Mouse (Mus musculus) gastrocnemius, adult 8-10 months (tissue): Measurements from ENCODE around the gene Cnot6. TPM values are rescaled to one million over a fixed set of nuclear protein-coding genes. Genes with fewer than 3 reads are reported as not detected.

Source experiments
- DNase-seq, 2 experiments: peaks; one replicate each; pipeline ENCODE4 v3.0.0; 2022; ENCODE audit warnings: low spot score in 2 of 2
- total RNA-seq, 4 experiments: library from RNA; stranded (reverse); gene quantifications; 2 replicates each; pipeline ENCODE4 v1.2.4; 2022

Gene Cnot6
- total RNA-seq, 4 experiments from 2014 or later: 7.9 to 14.0 (median 9.8) TPM

- DNase-seq: no peak
Observed at GRCm38 (mm10) chr11:49654651-49655050, 57.9 kb downstream of the Cnot6 start.

GRCm38 (mm10) chr11:49653079-49653408 is 59.5 kb downstream of the Cnot6 start:
- no peak for DNase-seq

DNA sequence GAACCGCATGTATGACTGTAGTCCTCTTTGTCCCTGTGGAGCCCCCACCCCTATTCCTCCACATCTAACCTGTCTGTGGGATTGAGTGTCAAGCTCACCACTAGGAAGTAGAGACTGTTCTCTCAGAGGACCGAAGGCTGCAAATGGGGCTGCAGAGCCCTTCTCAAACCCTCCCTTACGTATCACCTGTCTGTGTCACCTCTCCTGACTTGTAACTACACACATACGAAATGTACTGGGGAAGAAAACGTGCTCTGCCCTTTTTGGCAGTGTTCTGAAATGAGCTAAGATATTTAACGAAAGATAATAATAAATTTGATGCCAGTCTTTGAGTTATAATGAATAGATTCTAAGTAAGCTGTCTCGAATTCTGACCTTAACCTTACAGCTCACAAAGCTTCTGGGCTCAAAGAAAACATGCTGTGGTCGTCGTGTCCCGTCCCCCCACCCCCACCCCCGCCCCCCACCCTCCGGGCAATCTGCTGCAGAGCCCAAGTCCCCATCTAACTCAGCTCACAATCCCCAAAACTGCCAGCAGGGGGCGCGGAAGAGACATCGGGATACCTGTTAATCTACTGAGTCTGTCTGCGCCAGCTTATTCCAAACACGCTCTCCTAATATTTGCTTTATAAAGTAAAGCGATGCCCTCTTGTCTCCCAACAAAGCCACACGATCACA is 60.0 kb downstream of the Cnot6 start:
- peak; percentile 58 to 67 for DNase-seq

GRCm38 (mm10) chr11:49651762-49652322 is 60.7 kb downstream of the Cnot6 start:
- DNase-seq: no peak

DNA sequence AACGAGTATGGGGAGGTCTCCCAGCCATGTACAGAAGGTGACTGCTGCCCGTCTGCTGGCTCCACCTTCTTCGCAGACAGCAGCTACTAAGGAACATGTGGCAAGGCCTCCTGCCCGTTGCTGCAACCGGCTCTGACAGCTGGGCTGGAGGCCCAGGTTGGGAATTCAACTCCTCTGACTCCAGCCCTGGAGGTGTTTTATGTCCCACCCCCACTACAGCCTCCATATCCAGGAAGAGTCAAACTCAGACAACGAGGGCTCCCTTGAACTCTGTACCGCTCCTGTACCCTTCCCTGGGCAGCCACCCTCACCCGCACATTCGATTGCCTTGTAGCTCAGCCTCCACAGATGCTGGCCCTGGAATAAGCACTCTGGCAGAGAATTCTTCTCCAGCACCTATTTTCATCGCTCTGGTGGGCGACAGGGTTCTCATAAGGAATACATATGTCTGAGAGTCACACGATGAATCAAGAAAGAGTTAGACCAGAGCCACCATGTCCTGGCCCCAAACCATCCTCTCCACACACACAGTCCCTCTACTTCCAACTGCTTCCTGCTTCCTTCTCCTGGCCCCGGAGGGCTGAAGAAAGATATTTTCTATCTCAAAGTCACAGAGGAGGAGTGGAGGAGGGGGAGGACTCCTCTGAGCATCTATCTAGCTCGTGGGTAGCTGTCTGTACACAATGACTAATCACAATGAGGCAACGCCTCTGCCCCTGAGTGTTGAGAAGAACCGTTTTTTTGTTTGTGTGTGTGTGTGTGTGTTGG is 61.3 kb downstream of the Cnot6 start:
- DNase-seq: no peak

DNA sequence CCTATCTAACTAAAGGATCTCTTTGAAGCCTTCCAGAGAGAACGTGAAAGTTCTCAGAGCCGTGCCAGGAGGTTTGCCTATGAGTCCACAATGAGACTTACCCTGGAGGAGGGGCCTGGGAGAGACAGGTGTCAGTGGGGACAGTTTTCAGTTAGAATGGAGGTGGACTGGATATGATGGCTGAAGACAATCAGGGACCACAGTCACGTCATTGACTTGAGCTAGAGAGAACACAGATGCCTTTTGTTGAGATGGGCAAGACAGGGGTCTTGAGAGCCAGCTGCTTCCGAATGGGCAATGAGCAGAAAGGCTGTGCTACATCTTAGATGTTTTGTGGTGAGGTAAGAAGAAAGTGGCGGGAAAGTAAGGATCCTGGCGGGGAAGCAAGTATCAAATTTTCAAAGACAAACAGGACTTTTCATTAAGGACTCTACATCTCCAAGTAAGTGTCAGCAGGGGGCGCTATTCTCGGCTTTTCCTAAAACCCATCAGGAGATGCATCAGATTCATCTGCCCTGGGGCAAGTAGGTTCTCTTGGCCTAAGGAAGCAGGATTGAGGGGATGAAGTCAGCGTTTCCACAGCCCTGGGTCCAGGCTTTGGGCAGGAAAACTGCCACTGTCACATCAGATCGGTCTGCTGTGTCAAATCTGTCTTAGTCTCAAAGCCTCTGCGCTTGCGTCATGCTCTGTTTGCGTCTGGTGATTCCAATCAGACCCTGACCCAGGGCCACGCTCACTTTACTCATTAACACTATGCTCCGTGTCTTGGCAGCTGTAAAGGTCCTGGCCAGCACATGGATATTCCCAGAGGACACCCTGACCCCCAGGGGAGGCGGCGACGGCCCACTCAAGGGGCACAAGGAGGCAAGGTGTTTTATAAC is 62.2 kb downstream of the Cnot6 start:
- DNase-seq: no peak

GRCm38 (mm10) chr11:49645677-49646076 is 66.8 kb downstream of the Cnot6 start:
- no peak for DNase-seq

- no peak for DNase-seq
Observed at GRCm38 (mm10) chr11:49636449-49636848, 76.1 kb downstream of the Cnot6 start.

DNA sequence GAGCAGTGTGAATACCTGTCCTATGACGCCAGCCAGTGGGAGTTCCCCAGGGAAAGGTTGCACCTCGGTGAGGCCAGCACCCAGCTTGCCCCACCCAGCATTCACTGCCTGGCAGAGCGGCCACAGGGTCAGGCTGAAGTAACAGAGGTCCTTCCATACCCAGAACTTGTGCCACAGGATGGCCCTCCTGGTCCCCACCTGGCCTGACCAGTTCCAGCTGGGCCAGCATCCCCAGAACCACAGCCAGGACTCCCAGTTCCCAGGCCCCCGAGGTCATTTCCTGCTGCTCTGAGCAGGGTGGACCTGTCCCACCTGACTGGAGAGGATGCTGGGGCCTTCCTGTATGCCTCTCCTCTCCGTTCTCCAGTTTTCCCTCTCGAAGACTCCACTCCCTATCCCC is 76.9 kb downstream of the Cnot6 start:
- DNase-seq: no peak

DNA sequence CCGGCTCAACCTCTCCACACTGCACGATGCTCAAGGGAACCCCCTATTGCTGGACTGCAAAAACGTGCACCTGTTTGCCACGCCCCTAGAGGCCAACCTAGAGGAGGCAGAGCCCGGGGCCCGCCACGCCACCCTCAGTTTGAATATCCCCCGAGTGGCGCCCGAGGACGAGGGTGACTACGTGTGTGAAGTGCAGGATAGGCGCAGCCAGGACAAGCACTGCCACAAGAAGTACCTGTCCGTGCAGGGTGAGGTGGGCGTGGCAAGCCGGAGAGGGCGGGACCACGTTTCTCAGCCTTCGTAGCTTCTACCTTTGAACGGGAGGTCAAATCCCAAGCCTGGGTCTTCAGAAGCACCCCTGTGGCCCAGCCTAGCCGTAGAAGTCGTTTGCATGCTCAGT is 78.4 kb downstream of the Cnot6 start:
- DNase-seq: no peak

DNA sequence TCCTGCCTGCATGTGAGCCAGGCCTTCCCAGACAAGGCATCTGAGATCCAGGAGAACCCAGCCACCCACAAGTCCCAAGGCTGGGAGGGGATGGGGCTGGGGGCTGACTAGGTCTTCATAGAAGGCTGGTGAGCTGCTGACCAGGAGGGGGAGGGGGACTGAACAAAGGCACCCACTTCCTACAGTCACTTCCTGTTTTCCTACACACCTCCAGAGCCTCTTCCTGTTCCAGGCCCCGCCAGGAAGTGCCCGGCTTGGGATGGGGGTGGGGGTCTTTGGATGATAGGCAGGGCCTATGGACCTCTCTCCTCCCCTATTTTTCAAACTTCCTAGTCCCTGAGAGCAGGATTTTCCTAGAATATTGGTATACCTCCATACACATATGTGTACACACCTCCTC is 80.3 kb downstream of the Cnot6 start:
- no peak for DNase-seq

GRCm38 (mm10) chr11:49631154-49631553 is 81.4 kb downstream of the Cnot6 start:
- no peak for DNase-seq

- no peak for DNase-seq
Observed at GRCm38 (mm10) chr11:49626748-49627147, 85.8 kb downstream of the Cnot6 start.

DNA sequence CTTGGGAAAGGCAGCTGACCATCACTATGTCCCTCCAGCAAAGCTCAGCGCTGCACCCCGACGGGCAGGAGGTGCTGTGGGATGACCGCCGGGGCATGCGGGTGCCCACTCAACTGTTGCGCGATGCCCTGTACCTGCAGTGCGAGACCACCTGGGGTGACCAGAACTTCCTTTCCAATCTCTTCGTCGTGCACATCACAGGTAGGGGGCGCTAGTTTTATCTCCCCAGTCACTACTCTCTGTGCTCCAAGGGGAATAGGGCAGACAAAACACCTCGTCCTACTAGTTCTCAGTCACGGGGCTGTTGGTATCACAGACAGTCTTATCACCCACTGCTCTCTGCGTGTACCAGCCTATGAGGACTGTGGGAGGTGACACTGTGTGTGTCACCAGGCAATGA is 86.7 kb downstream of the Cnot6 start:
- no peak for DNase-seq

DNA sequence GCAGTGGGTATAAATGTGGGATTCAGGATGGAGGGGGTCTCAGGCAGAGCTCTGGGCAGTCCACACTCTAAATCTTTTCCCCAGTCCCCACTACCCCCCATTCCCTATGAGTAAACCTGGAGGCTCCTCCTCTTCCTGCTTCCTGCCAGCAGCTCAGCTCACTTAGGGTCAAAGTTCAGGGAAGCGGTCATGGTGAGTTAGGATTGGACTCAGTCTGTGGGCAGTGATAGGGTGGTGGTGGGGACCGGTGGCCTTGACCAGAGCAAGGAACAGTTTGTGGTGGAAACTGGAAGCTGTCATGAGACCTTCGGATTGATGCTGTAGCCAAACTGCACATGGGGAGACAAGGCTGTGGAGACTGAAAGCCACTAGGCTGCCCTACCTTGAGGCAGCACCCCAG is 88.4 kb downstream of the Cnot6 start:
- no peak for DNase-seq

DNA sequence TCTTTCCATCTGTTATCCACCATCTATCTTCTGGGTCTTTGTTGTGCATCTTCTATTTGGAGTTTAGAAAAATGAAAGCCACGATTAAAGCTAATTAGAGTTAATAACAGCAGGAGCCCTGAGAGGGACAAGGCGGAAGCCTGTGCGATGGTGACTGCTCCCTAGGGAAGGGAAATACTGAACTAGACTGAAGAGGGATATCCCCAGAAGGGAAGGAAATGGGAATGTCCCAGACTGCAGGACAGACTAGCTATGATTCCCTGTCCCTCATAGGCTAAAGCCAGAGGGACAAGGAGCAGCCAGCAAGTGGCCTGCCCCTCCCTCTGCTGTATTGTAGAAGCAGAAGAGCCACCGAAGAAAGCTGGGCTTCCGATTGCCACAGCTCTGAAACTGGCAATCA is 90.6 kb downstream of the Cnot6 start:
- no peak for DNase-seq

Other genes with a start within 250 kb of the Cnot6 start
- gene Olfr1386, start 247.7 kb downstream of the Cnot6 start, total RNA-seq: not detected
- not detected for gene Olfr1385, start 223.7 kb downstream of the Cnot6 start, total RNA-seq
- not detected for gene Olfr1384, start 206.0 kb downstream of the Cnot6 start, total RNA-seq
- gene Olfr1383, start 193.1 kb downstream of the Cnot6 start, total RNA-seq: under 1 TPM in 1 of 4 experiments, not detected in 3; 0.47 TPM
- under 1 TPM in 1 of 4 experiments, not detected in 3; 0.07 TPM for gene Olfr1382, start 184.5 kb downstream of the Cnot6 start, total RNA-seq
- not detected for gene Olfr1381, start 169.3 kb downstream of the Cnot6 start, total RNA-seq
- not detected for gene Olfr1380, start 155.8 kb downstream of the Cnot6 start, total RNA-seq
- 1 to 10 TPM; 2.1 to 2.4 (median 2.3) TPM for gene Flt4, start 103.5 kb downstream of the Cnot6 start, total RNA-seq
- gene Scgb3a1, start 49.1 kb downstream of the Cnot6 start, total RNA-seq: not detected
- 1 to 10 TPM; 3.0 to 6.9 (median 5.8) TPM for gene Gfpt2, start 81.5 kb upstream of the Cnot6 start, total RNA-seq
- gene Mapk9, start 134.0 kb upstream of the Cnot6 start, total RNA-seq: 10 to 100 TPM; 45.2 to 65.2 (median 53.8) TPM
- gene Rasgef1c, start 189.1 kb upstream of the Cnot6 start, total RNA-seq: under 1 TPM in 2 of 4 experiments, not detected in 2; 0.24 to 0.43 TPM